In the genomic region with DNA sequence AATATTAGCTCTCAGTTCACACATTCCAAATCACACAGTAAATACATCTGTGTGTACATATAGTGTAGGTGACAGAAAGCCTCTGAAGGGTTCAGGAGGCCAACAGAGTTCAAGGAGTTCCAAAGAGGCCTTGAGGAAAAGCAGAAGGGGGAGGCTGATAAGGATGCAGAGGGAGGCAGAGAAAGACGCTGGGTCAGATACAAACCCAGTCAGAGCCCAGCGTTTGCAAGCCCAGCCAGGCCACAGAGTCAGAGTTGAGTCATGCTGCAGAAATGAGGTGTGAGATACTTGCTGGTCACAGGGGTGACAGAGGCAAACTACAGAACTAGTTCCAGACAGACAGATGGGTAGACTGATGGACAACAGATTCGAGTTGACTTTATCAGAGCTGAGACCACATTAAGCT, we compare ENCODE assay signal across 11 mouse cellular contexts.
DNase-seq lines count a peak whose midpoint lies in the region; ATAC-seq and TF ChIP-seq lines count a peak whose summit lies in the region.
"Had no signal": no experiment of that assay in that cellular context is flagged by ENCODE, and none has a peak within 500 bp of the region (broad histone marks: within the 10 kb centered on the region; RNA-seq: fewer than 3 reads in every experiment).

No protein-coding gene starts in this region.

- H3K27me3 ChIP-seq in liver, embryonic 12.5 days (replicated peaks): no peaks in the 10 kb centered on the region; the same call in 1 of the 2 replicates
- H3K27me3 ChIP-seq in stomach, embryonic 15.5 days (replicated peaks): no peaks in the 10 kb centered on the region
- H3K27me3 ChIP-seq in forebrain, embryonic 12.5 days: no peaks in the 10 kb centered on the region

- TF ChIP-seq CTCF in layer of hippocampus, adult 2 months (conservative IDR thresholded peaks at IDR 0.05): no peak

- H3K9ac ChIP-seq in liver, embryonic 12.5 days: no peak overlapping the region
- H3K9ac ChIP-seq in stomach, embryonic 15.5 days: no peak overlapping the region; the same call in 1 of the 2 replicates
- H3K9ac ChIP-seq in forebrain, embryonic 12.5 days: no peak overlapping the region

- DNase-seq in layer of hippocampus, adult 2 months (ENCODE audit: low spot score in 2 of 2): no peak
- no peak for DNase-seq in layer of hippocampus, adult 11-12 months (ENCODE audit: low spot score)
- DNase-seq in heart, adult 9 months (ENCODE audit: low spot score in 2 of 2): peak; percentile 40 to 56
- no peak for DNase-seq in adipocyte (ENCODE audit: low spot score)
- no peak for DNase-seq in left cerebral cortex, adult 9 months (ENCODE audit: low spot score in 2 of 2)
- DNase-seq: cerebellum, adult 18-20 months; right cerebral cortex, adult 18-20 months had no signal

- 0 out of 2 replicates have a peak overlapping the region, but pooled peaks have one; percentile 13 for H3K4me2 ChIP-seq in liver, embryonic 12.5 days
- H3K4me2 ChIP-seq in stomach, embryonic 15.5 days: no peak overlapping the region
- no peak overlapping the region for H3K4me2 ChIP-seq in forebrain, embryonic 12.5 days

- no peaks in the 10 kb centered on the region for H3K36me3 ChIP-seq in liver, embryonic 12.5 days
- no peaks in the 10 kb centered on the region for H3K36me3 ChIP-seq in stomach, embryonic 15.5 days
- H3K36me3 ChIP-seq in forebrain, embryonic 12.5 days (replicated peaks): no peaks in the 10 kb centered on the region
- H3K36me3 ChIP-seq: midbrain, embryonic 10.5 days had no signal

- WGBS in liver, embryonic 12.5 days (ENCODE audit: insufficient replicate concordance): 10% methylated on average over 3 of the region's 3 CpGs
- WGBS in stomach, embryonic 15.5 days: 11% methylated on average over 3 of the region's 3 CpGs
- WGBS in forebrain, embryonic 12.5 days: 69% methylated on average over 3 of the region's 3 CpGs

- H3K4me3 ChIP-seq in layer of hippocampus, adult 2 months: no peak overlapping the region
- H3K4me3 ChIP-seq in liver, embryonic 12.5 days: no peak overlapping the region
- no peak overlapping the region for H3K4me3 ChIP-seq in stomach, embryonic 15.5 days (replicated peaks)
- H3K4me3 ChIP-seq in forebrain, embryonic 12.5 days (replicated peaks): no peak overlapping the region
- H3K4me3 ChIP-seq: midbrain, embryonic 10.5 days had no signal

- no peaks in the 10 kb centered on the region for H3K9me3 ChIP-seq in liver, embryonic 12.5 days (replicated peaks)
- no peaks in the 10 kb centered on the region for H3K9me3 ChIP-seq in stomach, embryonic 15.5 days
- no peaks in the 10 kb centered on the region for H3K9me3 ChIP-seq in forebrain, embryonic 12.5 days
- H3K9me3 ChIP-seq: midbrain, embryonic 10.5 days had no signal

- H3K27ac ChIP-seq in layer of hippocampus, adult 2 months: peak overlapping the region; percentile 74
- peak overlapping the region; percentile 85 for H3K27ac ChIP-seq in liver, embryonic 12.5 days
- peak overlapping the region; percentile 44; the same call in 1 of the 2 replicates for H3K27ac ChIP-seq in stomach, embryonic 15.5 days
- no peak overlapping the region for H3K27ac ChIP-seq in forebrain, embryonic 12.5 days
- H3K27ac ChIP-seq: midbrain, embryonic 10.5 days had no signal

- ATAC-seq in liver, embryonic 12.5 days: peak; percentile 85
- ATAC-seq in stomach, embryonic 15.5 days (ENCODE audit: insufficient read depth, low FRiP score, low read depth): peak; percentile 89
- ATAC-seq in forebrain, embryonic 12.5 days (ENCODE audit: low FRiP score): no peak

- peaks cover 46% of the 10 kb centered on the region for H3K4me1 ChIP-seq in liver, embryonic 12.5 days
- H3K4me1 ChIP-seq in stomach, embryonic 15.5 days: peaks cover 8% of the 10 kb centered on the region; the same call in 1 of the 2 replicates
- H3K4me1 ChIP-seq in forebrain, embryonic 12.5 days: no peaks in the 10 kb centered on the region
- H3K4me1 ChIP-seq: midbrain, embryonic 10.5 days had no signal

Comparison
In these comparisons a context has a peak if more than half of its experiments do, and no peak if none do; other contexts are left out.
1. DNase-seq: peak in heart, adult 9 months (2 of 2); none in layer of hippocampus, adult 2 months (0 of 2), layer of hippocampus, adult 11-12 months (single experiment), adipocyte (single experiment) and left cerebral cortex, adult 9 months (0 of 2).